Mouse (Mus musculus) kidney, embryonic 16.5 days (tissue): ENCODE measurements around the gene Dclre1a. TPM values are rescaled to one million over a fixed set of nuclear protein-coding genes. Genes with fewer than 3 reads are reported as not detected.

ENCODE experiments used
- ATAC-seq: fragments of 200-750 bp; cut with Nextera tagmentation; 2 replicates; pipeline ENCODE4 v1.8.0; 2017; ENCODE audit warnings: moderate TSS enrichment; ENCODE audit not compliant: low FRiP score, low TSS enrichment
- H3K27ac ChIP-seq: fragments of 300-500 bp; sonication (generic); 2 replicates; pipeline ENCODE4 v1.5.1; 2014; ENCODE audit warnings: low read length
- H3K27me3 ChIP-seq: fragments of 300-500 bp; sonication (generic); 2 replicates; pipeline ENCODE4 v1.6.1; 2014; ENCODE audit warnings: low read length, control low read depth, mixed read lengths; ENCODE audit not compliant: insufficient read depth
- H3K36me3 ChIP-seq: fragments of 300-500 bp; sonication (generic); 2 replicates; pipeline ENCODE4 v1.6.1; 2014; ENCODE audit warnings: low read length, control low read depth, mixed read lengths; ENCODE audit not compliant: insufficient read depth
- H3K4me1 ChIP-seq: fragments of 300-500 bp; sonication (generic); 2 replicates; pipeline ENCODE4 v1.6.1; 2014; ENCODE audit warnings: low read length, control low read depth, mixed read lengths; ENCODE audit not compliant: insufficient read depth
- H3K4me2 ChIP-seq: fragments of 300-500 bp; sonication (generic); replicated peaks from 2 replicates; pipeline ENCODE4 v1.6.1; 2014; ENCODE audit warnings: low read depth, low read length
- H3K4me3 ChIP-seq: fragments of 300-500 bp; sonication (generic); 2 replicates; pipeline ENCODE4 v1.5.1; 2014; ENCODE audit warnings: mild to moderate bottlenecking, low read length
- H3K9ac ChIP-seq: fragments of 300-500 bp; sonication (generic); replicated peaks from 2 replicates; pipeline ENCODE4 v1.6.1; 2014; ENCODE audit warnings: low read length
- H3K9me3 ChIP-seq: fragments of 300-500 bp; sonication (generic); 2 replicates; pipeline ENCODE4 v1.6.1; 2016; ENCODE audit warnings: low read length, control low read depth
- WGBS: fragments of 180-500 bp; shearing (Covaris S2); extraction: QIAGEN DNeasy Blood & Tissue Kit; methylation state at CpG from one replicate; pipeline ENCODE4 v1.1.7; 2014; 5-methylcytosine and 5-hydroxymethylcytosine counted together
- polyA plus RNA-seq: library from polyadenylated mRNA; unstranded; fragments of >200 nt; fragmentation: Nextera tagmentation; extraction: Ambion mirVana; gene quantifications from 2 replicates; pipeline ENCODE4 v1.2.1, GENCODE M21; 2015

Gene Dclre1a
- polyA plus RNA-seq, 1 experiment from 2014 or later, result 14.8 TPM

- Histone ChIP-seq H3K27ac (no peak overlapping the region), H3K27me3 (no peaks in the 10 kb centered on the region), H3K4me2 (no peak overlapping the region), H3K9me3 (no peaks in the 10 kb centered on the region), H3K36me3 (peaks cover 39% of the 10 kb centered on the region), H3K4me3 (no peak overlapping the region), H3K4me1 (no peaks in the 10 kb centered on the region), H3K9ac (no peak overlapping the region)
- 89% methylated on average over 5 of the region's 5 CpGs for WGBS
- no peak for ATAC-seq
These were observed 8.0 kb upstream of the Dclre1a start for GRCm38 (mm10) chr19:56555972-56556371.

- no peak overlapping the region for H3K27ac ChIP-seq
- no peaks in the 10 kb centered on the region for H3K27me3 ChIP-seq
- H3K4me1 ChIP-seq, result peaks cover 9% of the 10 kb centered on the region
- no peak overlapping the region for H3K4me3 ChIP-seq
- ATAC-seq, result no peak
- WGBS, result 92% methylated on average over 3 of the region's 3 CpGs
- H3K9ac ChIP-seq, result no peak overlapping the region
- H3K9me3 ChIP-seq, result no peaks in the 10 kb centered on the region
- H3K4me2 ChIP-seq, result no peak overlapping the region
- H3K36me3 ChIP-seq, result peaks cover 27% of the 10 kb centered on the region
These were observed 5.2 kb upstream of the Dclre1a start for GRCm38 (mm10) chr19:56553177-56553576.

GRCm38 (mm10) chr19:56549033-56549680 is 1.1 kb upstream of the Dclre1a start:
- Histone ChIP-seq H3K36me3 (peaks cover 26% of the 10 kb centered on the region), H3K4me1 (peaks cover 13% of the 10 kb centered on the region), H3K9me3 (no peaks in the 10 kb centered on the region), H3K4me3 (peak overlapping the region; percentile 81), H3K9ac (peak overlapping the region; percentile 92), H3K27me3 (no peaks in the 10 kb centered on the region), H3K27ac (peak overlapping the region; percentile 98), H3K4me2 (peak overlapping the region; percentile 59)
- ATAC-seq, result peak; percentile 74; the same call in 1 of the 2 replicates
- WGBS, result 21% methylated on average over 18 of the region's 18 CpGs

GRCm38 (mm10) chr19:56548230-56549032 is 409 bp upstream of the Dclre1a start, which contains the start of gene Nhlrc2:
TSS of gene Nhlrc2 (plus strand) at chr19:56548261.
- H3K4me1 ChIP-seq, result peaks cover 13% of the 10 kb centered on the region
- peak; percentile 95 for ATAC-seq
- H3K27me3 ChIP-seq, result no peaks in the 10 kb centered on the region
- peak within 1 kb of the TSS; percentile 98 for H3K27ac ChIP-seq
- H3K9me3 ChIP-seq, result no peaks in the 10 kb centered on the region
- H3K4me2 ChIP-seq, result peak within 1 kb of the TSS; percentile 59
- peak within 1 kb of the TSS; percentile 81 for H3K4me3 ChIP-seq
- WGBS, result under 1% methylated on average over 67 of the region's 69 CpGs
- H3K36me3 ChIP-seq, result peaks cover 26% of the 10 kb centered on the region
- H3K9ac ChIP-seq, result peak within 1 kb of the TSS; percentile 92

GRCm38 (mm10) chr19:56546031-56546430 is 2.0 kb downstream of the Dclre1a start:
- Histone ChIP-seq H3K4me3 (no peak overlapping the region), H3K9me3 (no peaks in the 10 kb centered on the region), H3K36me3 (peaks cover 15% of the 10 kb centered on the region; the same call in 1 of the 2 replicates), H3K4me1 (peaks cover 13% of the 10 kb centered on the region), H3K4me2 (no peak overlapping the region), H3K9ac (no peak overlapping the region), H3K27ac (no peak overlapping the region), H3K27me3 (no peaks in the 10 kb centered on the region)
- no peak for ATAC-seq

GRCm38 (mm10) chr19:56544681-56545388 is 3.2 kb downstream of the Dclre1a start:
- H3K9ac ChIP-seq, result no peak overlapping the region
- H3K4me1 ChIP-seq, result peaks cover 11% of the 10 kb centered on the region
- H3K9me3 ChIP-seq, result no peaks in the 10 kb centered on the region
- no peaks in the 10 kb centered on the region for H3K27me3 ChIP-seq
- peaks cover 20% of the 10 kb centered on the region; the same call in 1 of the 2 replicates for H3K36me3 ChIP-seq
- H3K27ac ChIP-seq, result peak overlapping the region; percentile 25; the same call in 1 of the 2 replicates
- no peak overlapping the region for H3K4me2 ChIP-seq
- 77% methylated on average over 13 of the region's 13 CpGs for WGBS
- no peak for ATAC-seq
- H3K4me3 ChIP-seq, result no peak overlapping the region

GRCm38 (mm10) chr19:56543320-56543719 is 4.7 kb downstream of the Dclre1a start:
- 96% methylated on average over 12 of the region's 12 CpGs for WGBS
- no peaks in the 10 kb centered on the region for H3K27me3 ChIP-seq
- peaks cover 4% of the 10 kb centered on the region; the same call in 1 of the 2 replicates for H3K4me1 ChIP-seq
- no peaks in the 10 kb centered on the region for H3K9me3 ChIP-seq
- H3K4me2 ChIP-seq, result no peak overlapping the region
- ATAC-seq, result no peak
- H3K36me3 ChIP-seq, result peaks cover 20% of the 10 kb centered on the region; the same call in 1 of the 2 replicates
- no peak overlapping the region for H3K27ac ChIP-seq
- H3K4me3 ChIP-seq, result no peak overlapping the region
- no peak overlapping the region for H3K9ac ChIP-seq

GRCm38 (mm10) chr19:56535765-56536164 is 12.3 kb downstream of the Dclre1a start:
- no peak overlapping the region for H3K9ac ChIP-seq
- no peaks in the 10 kb centered on the region for H3K9me3 ChIP-seq
- no peaks in the 10 kb centered on the region for H3K4me1 ChIP-seq
- no peak overlapping the region for H3K4me3 ChIP-seq
- no peak overlapping the region for H3K27ac ChIP-seq
- 89% methylated on average over 9 of the region's 9 CpGs for WGBS
- ATAC-seq, result no peak
- no peak overlapping the region for H3K4me2 ChIP-seq
- H3K27me3 ChIP-seq, result no peaks in the 10 kb centered on the region
- H3K36me3 ChIP-seq, result peaks cover 23% of the 10 kb centered on the region; the same call in 1 of the 2 replicates

- ATAC-seq, result no peak
- no peaks in the 10 kb centered on the region for H3K9me3 ChIP-seq
- peaks cover 20% of the 10 kb centered on the region; the same call in 1 of the 2 replicates for H3K36me3 ChIP-seq
- H3K4me2 ChIP-seq, result no peak overlapping the region
- WGBS, result 84% methylated on average over 9 of the region's 9 CpGs
- no peak overlapping the region for H3K4me3 ChIP-seq
- no peaks in the 10 kb centered on the region for H3K27me3 ChIP-seq
- H3K9ac ChIP-seq, result no peak overlapping the region
- no peaks in the 10 kb centered on the region for H3K4me1 ChIP-seq
- H3K27ac ChIP-seq, result no peak overlapping the region
These were observed 13.0 kb downstream of the Dclre1a start for GRCm38 (mm10) chr19:56535064-56535463.
